7 mouse cellular contexts compared by ENCODE assay signal in the genomic region with DNA sequence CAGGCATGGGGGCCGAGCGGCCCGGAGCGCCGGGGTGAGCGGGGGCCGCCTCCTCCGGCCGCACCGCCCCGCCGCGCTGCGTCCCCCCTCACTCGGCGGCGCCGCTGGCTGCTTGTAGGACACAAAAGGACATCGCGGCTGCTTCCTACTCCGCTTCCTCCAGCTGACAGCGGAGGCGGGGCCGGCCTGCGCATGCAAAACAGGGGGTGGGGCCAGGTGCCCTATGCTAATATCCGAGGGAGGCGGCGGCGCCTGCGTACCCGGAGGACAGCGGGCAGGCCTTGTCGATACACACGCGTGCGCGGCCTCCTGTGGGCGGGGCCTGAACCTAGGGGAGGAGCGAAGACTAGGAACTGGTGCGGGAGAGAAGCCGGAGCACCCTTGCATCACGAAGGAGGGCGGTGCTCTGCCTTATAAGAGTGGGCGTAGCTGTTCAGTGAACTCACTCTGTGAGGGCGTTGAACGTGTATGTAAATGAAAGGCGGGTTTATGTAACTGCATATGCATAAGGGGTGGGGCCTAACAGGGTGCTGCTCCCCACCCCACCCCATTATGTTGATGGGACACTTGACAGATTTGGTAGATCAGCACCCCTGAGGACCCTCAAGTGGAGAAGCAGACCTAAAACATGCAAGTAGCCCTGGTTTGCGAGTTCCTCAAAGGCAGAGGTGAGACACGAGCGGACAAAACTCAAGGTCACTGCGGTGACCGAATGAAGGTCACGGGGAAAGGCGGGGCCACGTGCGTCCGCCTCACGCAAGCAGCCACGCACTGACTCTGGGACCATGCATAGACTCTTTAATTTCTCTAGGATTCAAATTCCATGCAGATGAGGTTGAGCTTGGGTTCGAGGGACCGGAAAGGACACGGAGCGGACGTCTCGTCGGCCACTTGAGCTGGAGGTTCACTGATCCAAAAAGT. TPM values are rescaled to one million over a fixed set of nuclear protein-coding genes. Genes with fewer than 3 reads are reported as not detected.
A peak's percentile ranks its signal among the peaks of the same experiment; 100 is the strongest.
DNase-seq lines count a peak whose midpoint lies in the region; ATAC-seq lines count a peak whose summit lies in the region.

A gene (minus strand): TSS at position 167 of the 921 bp plus-strand sequence.

- peaks cover 30% of the 10 kb centered on the region for H3K27me3 ChIP-seq in intestine, embryonic 16.5 days (replicated peaks; ENCODE audit: control insufficient read depth, insufficient read depth, low read length)
- H3K27me3 ChIP-seq in midbrain, embryonic 11.5 days (ENCODE audit: control insufficient read depth, insufficient read depth, low read length): peaks cover 45% of the 10 kb centered on the region

- H3K4me1 ChIP-seq in intestine, embryonic 16.5 days (ENCODE audit: control insufficient read depth, insufficient read depth, low read length): peaks cover 30% of the 10 kb centered on the region
- H3K4me1 ChIP-seq in midbrain, embryonic 11.5 days (ENCODE audit: control insufficient read depth, insufficient read depth, low read length): peaks cover 17% of the 10 kb centered on the region

- WGBS in intestine, embryonic 16.5 days: 2% methylated on average over 62 of the region's 66 CpGs
- WGBS in midbrain, embryonic 11.5 days: 1% methylated on average over 64 of the region's 66 CpGs

- peak; percentile 100 for DNase-seq in adrenal gland, adult 8-10 months
- peak; percentile 100 for DNase-seq in embryo, embryonic 9.5 days (ENCODE audit: extremely low spot score)
- peak; percentile 99 to 100 for DNase-seq in gastrocnemius, postnatal 4 days (ENCODE audit: low spot score in 2 of 2)
- peak; percentile 100 for DNase-seq in left cerebral cortex, postnatal 36 days (ENCODE audit: low spot score in 2 of 2)
- DNase-seq in midbrain, embryonic 11.5 days (ENCODE audit: low spot score, missing footprints): peak; percentile 100
- peak; percentile 100 for DNase-seq in skeletal muscle tissue, adult 2 months (ENCODE audit: low read depth, low spot score)

- H3K27ac ChIP-seq in intestine, embryonic 16.5 days (ENCODE audit: low read length): peak within 1 kb of the TSS; percentile 98
- peak within 1 kb of the TSS; percentile 84 for H3K27ac ChIP-seq in midbrain, embryonic 11.5 days (ENCODE audit: low read depth, low read length)

- H3K4me3 ChIP-seq in intestine, embryonic 16.5 days (ENCODE audit: low read length): peak within 1 kb of the TSS; percentile 86
- peak within 1 kb of the TSS; percentile 80 for H3K4me3 ChIP-seq in midbrain, embryonic 11.5 days (ENCODE audit: low read depth, low read length)

- intact Hi-C loops in left cerebral cortex, postnatal 36 days (cut with DNase I): loop anchor here (1.0 to 10.0 kb wide), 3 partner anchors 19 to 103 kb away; a partner anchor contains a TSS

- no peaks in the 10 kb centered on the region for H3K9me3 ChIP-seq in intestine, embryonic 16.5 days (ENCODE audit: control insufficient read depth, low read length)
- H3K9me3 ChIP-seq in midbrain, embryonic 11.5 days (ENCODE audit: control insufficient read depth, low read length): no peaks in the 10 kb centered on the region

- peak within 1 kb of the TSS; percentile 85 for H3K4me2 ChIP-seq in intestine, embryonic 16.5 days (ENCODE audit: low read depth, low read length)
- H3K4me2 ChIP-seq in midbrain, embryonic 11.5 days: peak within 1 kb of the TSS; percentile 97

- H3K36me3 ChIP-seq in intestine, embryonic 16.5 days (ENCODE audit: control insufficient read depth, insufficient read depth, low read length): no peaks in the 10 kb centered on the region
- no peaks in the 10 kb centered on the region for H3K36me3 ChIP-seq in midbrain, embryonic 11.5 days (ENCODE audit: control insufficient read depth, insufficient read depth, low read length)

- H3K9ac ChIP-seq in intestine, embryonic 16.5 days (ENCODE audit: low read depth, low read length): peak within 1 kb of the TSS; percentile 90
- peak within 1 kb of the TSS; percentile 89 for H3K9ac ChIP-seq in midbrain, embryonic 11.5 days (ENCODE audit: low read length)

- peak; percentile 90 for ATAC-seq in intestine, embryonic 16.5 days
- ATAC-seq in midbrain, embryonic 11.5 days (ENCODE audit: low FRiP score): peak; percentile 95

RNA-seq across cellular contexts. Expression of the gene that starts here (rescaled TPM):
- 10 to 100 TPM; 38.3 to 45.1 (median 44.1) TPM for total RNA-seq in adrenal gland, adult 8-10 months (2022)
- total RNA-seq in gastrocnemius, postnatal 4 days (2021): 10 to 100 TPM; 44.1 to 44.7 TPM
- polyA plus RNA-seq in intestine, embryonic 16.5 days (2015; fragmentation: Nextera tagmentation; extraction: Ambion mirVana): 41.7 and 47.7 TPM in 2 replicates
- total RNA-seq in left cerebral cortex, postnatal 36 days (2021): 10 to 100 TPM; 60.6 to 66.4 TPM
- 3.4 and 3.7 TPM in 2 replicates for polyA plus RNA-seq in midbrain, embryonic 11.5 days (2014; fragmentation: Nextera tagmentation; extraction: Ambion mirVana)

Comparison
In these comparisons a context has a peak if more than half of its experiments do, and no peak if none do; other contexts are left out.
1. Peak in every context shown above with its lines: DNase-seq, ATAC-seq, H3K4me3 ChIP-seq and H3K27ac ChIP-seq.